Mouse (Mus musculus): Measurements from ENCODE around the gene Zfp609. TPM values are rescaled to one million over a fixed set of nuclear protein-coding genes. Genes with fewer than 3 reads are reported as not detected.

The Zfp609 gene
- polyA plus RNA-seq, 1 experiment = 6.1 TPM

- 2% methylated on average over 51 of the region's 51 CpGs for WGBS
- H3K4me1 ChIP-seq (ENCODE audit: control insufficient read depth, insufficient read depth, insufficient read length, low read length) = peaks cover 10% of the 10 kb centered on the region; the same call in 1 of the 2 replicates
These were observed 150.8 kb downstream of the Zfp609 start for GRCm38 (mm10) chr9:65676358-65677118.

GRCm38 (mm10) chr9:65675461-65676357, 151.7 kb downstream of the Zfp609 start:
- H3K27me3 ChIP-seq (ENCODE audit: control insufficient read depth, insufficient read depth, low read length) = no peaks in the 10 kb centered on the region
- peaks cover 13% of the 10 kb centered on the region; the same call in 1 of the 2 replicates for H3K4me1 ChIP-seq (ENCODE audit: control insufficient read depth, insufficient read depth, insufficient read length, low read length)
- no peak for TF ChIP-seq CTCF (IDR thresholded peaks at IDR 0.05; ENCODE audit: extremely low read depth, insufficient read length, insufficient replicate concordance, low read depth, low read length)
- no peak for TF ChIP-seq POLR2A (IDR thresholded peaks at IDR 0.05; ENCODE audit: low read depth, low read length)
- H3K36me3 ChIP-seq (ENCODE audit: control insufficient read depth, insufficient read depth, low read length) = no peaks in the 10 kb centered on the region
- 36% methylated on average over 8 of the region's 8 CpGs for WGBS
- no peak overlapping the region; the same call in 1 of the 2 replicates for H3K27ac ChIP-seq (ENCODE audit: insufficient read depth, low read depth, low read length)
- peak overlapping the region; percentile 77 for H3K4me3 ChIP-seq (ENCODE audit: low read depth, low read length)

More at GRCm38 (mm10) chr9:65676358-65677118, 150.8 kb downstream of the Zfp609 start:
- Histone ChIP-seq H3K27me3 (ENCODE audit: control insufficient read depth, insufficient read depth, low read length) (no peaks in the 10 kb centered on the region), H3K27ac (ENCODE audit: insufficient read depth, low read depth, low read length) (no peak overlapping the region), H3K36me3 (ENCODE audit: control insufficient read depth, insufficient read depth, low read length) (no peaks in the 10 kb centered on the region), H3K4me3 (ENCODE audit: low read depth, low read length) (peak overlapping the region; percentile 77)
- TF ChIP-seq POLR2A (IDR thresholded peaks at IDR 0.05; ENCODE audit: low read depth, low read length) (peak; percentile 62; the same call in 1 of the 2 replicates), CTCF (IDR thresholded peaks at IDR 0.05; ENCODE audit: extremely low read depth, insufficient read length, insufficient replicate concordance, low read depth, low read length) (no peak)

GRCm38 (mm10) chr9:65672996-65673395, 154.4 kb downstream of the Zfp609 start:
- TF ChIP-seq POLR2A (IDR thresholded peaks at IDR 0.05; ENCODE audit: low read depth, low read length) = no peak
- Histone ChIP-seq H3K36me3 (ENCODE audit: control insufficient read depth, insufficient read depth, low read length) (no peaks in the 10 kb centered on the region), H3K4me3 (ENCODE audit: low read depth, low read length) (no peak overlapping the region), H3K27me3 (ENCODE audit: control insufficient read depth, insufficient read depth, low read length) (no peaks in the 10 kb centered on the region), H3K4me1 (ENCODE audit: control insufficient read depth, insufficient read depth, insufficient read length, low read length) (peaks cover 10% of the 10 kb centered on the region; the same call in 1 of the 2 replicates), H3K27ac (ENCODE audit: insufficient read depth, low read depth, low read length) (peak overlapping the region; percentile 54; the same call in 1 of the 2 replicates)
- WGBS = 80% methylated on average over 11 of the region's 11 CpGs

- Histone ChIP-seq H3K27me3 (ENCODE audit: control insufficient read depth, insufficient read depth, low read length) (no peaks in the 10 kb centered on the region), H3K27ac (ENCODE audit: insufficient read depth, low read depth, low read length) (peak overlapping the region; percentile 14; the same call in 1 of the 2 replicates), H3K36me3 (ENCODE audit: control insufficient read depth, insufficient read depth, low read length) (no peaks in the 10 kb centered on the region), H3K4me1 (ENCODE audit: control insufficient read depth, insufficient read depth, insufficient read length, low read length) (peaks cover 7% of the 10 kb centered on the region; the same call in 1 of the 2 replicates), H3K4me3 (ENCODE audit: low read depth, low read length) (no peak overlapping the region; the same call in 1 of the 2 replicates)
- WGBS = 28% methylated on average over 9 of the region's 9 CpGs
- no peak for TF ChIP-seq POLR2A (IDR thresholded peaks at IDR 0.05; ENCODE audit: low read depth, low read length)
- TF ChIP-seq CTCF (IDR thresholded peaks at IDR 0.05; ENCODE audit: extremely low read depth, insufficient read length, insufficient replicate concordance, low read depth, low read length) = no peak
These were observed 155.9 kb downstream of the Zfp609 start for GRCm38 (mm10) chr9:65671431-65671931.

- no peak within 1 kb of the TSS for H3K27ac ChIP-seq (ENCODE audit: insufficient read depth, low read depth, low read length)
- peaks cover 7% of the 10 kb centered on the region; the same call in 1 of the 2 replicates for H3K4me1 ChIP-seq (ENCODE audit: control insufficient read depth, insufficient read depth, insufficient read length, low read length)
- TF ChIP-seq POLR2A (IDR thresholded peaks at IDR 0.05; ENCODE audit: low read depth, low read length) (no peak), CTCF (IDR thresholded peaks at IDR 0.05; ENCODE audit: extremely low read depth, insufficient read length, insufficient replicate concordance, low read depth, low read length) (no peak)
- H3K4me3 ChIP-seq (ENCODE audit: low read depth, low read length) = no peak within 1 kb of the TSS
- H3K27me3 ChIP-seq (ENCODE audit: control insufficient read depth, insufficient read depth, low read length) = no peaks in the 10 kb centered on the region
- H3K36me3 ChIP-seq (ENCODE audit: control insufficient read depth, insufficient read depth, low read length) = no peaks in the 10 kb centered on the region
- 94% methylated on average over 8 of the region's 8 CpGs for WGBS
These were observed 159.7 kb downstream of the Zfp609 start, which contains the start of gene Oaz2 for GRCm38 (mm10) chr9:65667701-65668100. Gene Oaz2, plus strand, starts transcription at chr9:65668001.

- Histone ChIP-seq H3K4me1 (ENCODE audit: control insufficient read depth, insufficient read depth, insufficient read length, low read length) (no peaks in the 10 kb centered on the region), H3K36me3 (ENCODE audit: control insufficient read depth, insufficient read depth, low read length) (no peaks in the 10 kb centered on the region), H3K4me3 (ENCODE audit: low read depth, low read length) (no peak overlapping the region), H3K27ac (ENCODE audit: insufficient read depth, low read depth, low read length) (no peak overlapping the region), H3K27me3 (ENCODE audit: control insufficient read depth, insufficient read depth, low read length) (no peaks in the 10 kb centered on the region)
- peak; percentile 73; the same call in 1 of the 2 replicates for TF ChIP-seq CTCF (IDR thresholded peaks at IDR 0.05; ENCODE audit: extremely low read depth, insufficient read length, insufficient replicate concordance, low read depth, low read length)
- no peak for TF ChIP-seq POLR2A (IDR thresholded peaks at IDR 0.05; ENCODE audit: low read depth, low read length)
- whole genome bisulfite sequencing = 5% methylated on average over 5 of the region's 5 CpGs
These were observed 161.3 kb downstream of the Zfp609 start for GRCm38 (mm10) chr9:65666042-65666441.
